Mouse (Mus musculus): ENCODE data around the gene Fkbp11.

DNA sequence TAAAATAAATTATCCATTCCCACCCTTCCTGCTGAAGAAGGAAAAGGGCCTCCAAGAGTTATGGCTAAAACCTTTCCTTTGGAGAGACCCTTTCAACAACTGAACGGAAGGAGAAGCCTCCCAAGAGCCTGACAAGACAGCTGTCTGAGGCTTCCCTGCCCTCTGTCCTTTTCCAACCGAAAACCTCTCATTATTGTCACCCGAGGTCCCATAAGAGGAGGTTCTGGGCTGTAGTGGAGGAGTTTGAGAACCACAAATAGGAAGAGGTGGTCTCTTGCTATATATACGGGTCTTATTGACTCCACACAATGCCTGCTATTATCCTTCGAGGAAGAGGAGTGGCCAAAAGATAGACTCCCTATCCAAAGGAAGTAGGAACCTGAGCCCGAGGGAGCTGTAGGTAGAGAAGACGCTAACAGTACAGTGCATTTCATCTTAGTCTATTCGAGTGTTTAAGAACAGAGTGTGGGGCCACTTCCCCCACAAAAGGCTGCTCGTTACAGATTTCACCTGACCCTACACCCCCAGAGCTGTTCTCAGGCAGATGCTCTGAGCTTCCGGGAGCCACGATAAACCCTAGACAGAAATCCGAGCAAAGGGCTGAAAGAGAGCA lies 43.9 kb upstream of the Fkbp11 start:
- no peak for TF ChIP-seq POLR2A (IDR thresholded peaks at IDR 0.05; ENCODE audit: borderline replicate concordance, insufficient read depth, low read length)
- no peak for TF ChIP-seq CTCF (IDR thresholded peaks at IDR 0.05; ENCODE audit: borderline replicate concordance, insufficient read depth, low read depth, low read length)
